Mouse (Mus musculus) limb, embryonic 10.5 days (tissue): ENCODE results near the gene Olfr77. TPM values are rescaled to one million over a fixed set of nuclear protein-coding genes. Genes with fewer than 3 reads are reported as not detected.

ENCODE experiments used
- DNase-seq: peaks from one replicate; pipeline ENCODE4 v3.0.0-alpha.2; 2017; ENCODE audit warnings: low spot score
- H3K27ac ChIP-seq: fragments of 300-500 bp; sonication (generic); 2 replicates; pipeline ENCODE4 v1.5.1; 2016; ENCODE audit warnings: mild to moderate bottlenecking
- H3K27me3 ChIP-seq: fragments of 300-500 bp; sonication (generic); 2 replicates; pipeline ENCODE4 v1.6.1; 2016; ENCODE audit warnings: low read depth, mild to moderate bottlenecking; ENCODE audit not compliant: poor library complexity, severe bottlenecking
- H3K36me3 ChIP-seq: fragments of 300-500 bp; sonication (generic); 2 replicates; pipeline ENCODE4 v1.6.1; 2016; ENCODE audit warnings: mild to moderate bottlenecking, moderate library complexity
- H3K4me1 ChIP-seq: fragments of 300-500 bp; sonication (generic); 2 replicates; pipeline ENCODE4 v1.6.1; 2016
- H3K4me3 ChIP-seq: fragments of 300-500 bp; sonication (generic); 2 replicates; pipeline ENCODE4 v1.5.1; 2016; ENCODE audit warnings: mild to moderate bottlenecking, moderate library complexity
- H3K9me3 ChIP-seq: fragments of 300-500 bp; sonication (generic); replicated peaks from 2 replicates; pipeline ENCODE4 v1.6.1; 2016; ENCODE audit warnings: mild to moderate bottlenecking
- WGBS: fragments of 180-500 bp; shearing (Covaris S2); methylation state at CpG from one replicate; pipeline ENCODE4 v1.1.7; 2016; 5-methylcytosine and 5-hydroxymethylcytosine counted together
- polyA plus RNA-seq: library from polyadenylated mRNA; unstranded; fragments of >200 nt; fragmentation: Nextera tagmentation; extraction: Ambion mirVana; gene quantifications from 2 replicates; pipeline ENCODE4 v1.2.1, GENCODE M21; 2016

Gene Olfr77
- 0.14 TPM in 2 replicates for polyA plus RNA-seq

DNA sequence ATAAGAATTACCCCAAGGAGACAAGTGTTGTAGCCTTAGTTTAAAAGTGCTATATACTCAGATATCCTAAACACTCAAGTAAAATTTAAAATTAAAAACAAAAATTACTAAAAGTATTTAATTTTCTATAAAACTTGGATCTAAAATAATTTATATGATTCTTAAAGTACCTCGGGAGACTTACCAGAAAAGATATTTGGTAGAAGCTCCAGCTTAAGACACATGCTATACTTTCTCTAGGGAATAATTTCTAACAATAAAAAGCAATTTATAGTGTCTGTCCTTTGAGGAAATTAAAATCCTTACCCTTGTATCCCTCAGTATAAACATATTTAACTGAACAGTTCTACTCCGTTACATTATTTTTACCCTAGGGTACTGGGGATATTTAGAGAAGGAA, at the start of gene Olfr77:
Gene Olfr77 (plus strand): TSS at position 301 of the 400 bp plus-strand sequence.
- no peak for DNase-seq
- Histone ChIP-seq H3K9me3 (0 out of 2 replicates have a peak, but pooled peaks cover 2% of the 10 kb centered on the region), H3K27ac (no peak within 1 kb of the TSS), H3K4me3 (no peak within 1 kb of the TSS), H3K36me3 (no peaks in the 10 kb centered on the region), H3K27me3 (no peaks in the 10 kb centered on the region), H3K4me1 (no peaks in the 10 kb centered on the region)
- WGBS: 91% methylated on average over 2 of the region's 2 CpGs

- H3K27ac ChIP-seq: no peak within 1 kb of the TSS
- H3K4me1 ChIP-seq: no peaks in the 10 kb centered on the region
- H3K9me3 ChIP-seq: no peaks in the 10 kb centered on the region
- no peaks in the 10 kb centered on the region for H3K36me3 ChIP-seq
- DNase-seq: no peak
- no peak within 1 kb of the TSS for H3K4me3 ChIP-seq
- no peaks in the 10 kb centered on the region for H3K27me3 ChIP-seq
These were observed 28.8 kb upstream of the Olfr77 start, which contains the start of gene Olfr862 for GRCm38 (mm10) chr9:19887904-19888303. Gene Olfr862 (minus strand): TSS chr9:19888004.

DNA sequence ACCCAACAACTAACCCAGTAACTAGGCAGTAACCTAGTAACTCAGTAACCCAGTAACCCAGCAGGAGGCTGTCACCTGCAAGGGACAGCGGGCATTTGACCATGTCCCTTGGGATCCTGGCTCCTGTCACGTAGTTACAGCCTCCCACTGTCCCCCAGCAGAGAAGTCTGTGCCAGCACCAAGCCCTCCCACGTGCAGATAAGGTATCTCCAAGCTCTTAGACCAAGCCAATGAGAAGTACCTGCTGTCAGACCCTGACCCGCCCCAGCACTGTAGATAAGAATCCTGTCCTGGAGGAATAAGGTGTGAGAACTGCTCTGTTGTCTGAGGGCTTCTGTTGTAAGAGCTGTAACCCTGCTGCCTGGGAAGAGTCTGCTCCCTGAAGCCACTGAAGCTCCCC, 5.5 kb upstream of the Olfr77 start:
- H3K9me3 ChIP-seq: 0 out of 2 replicates have a peak, but pooled peaks cover 2% of the 10 kb centered on the region

More for the DNA sequence above, 5.5 kb upstream of the Olfr77 start:
- WGBS: 63% methylated on average over 4 of the region's 4 CpGs
- no peak overlapping the region for H3K4me3 ChIP-seq
- no peak for DNase-seq
- no peak overlapping the region for H3K27ac ChIP-seq
- H3K27me3 ChIP-seq: no peaks in the 10 kb centered on the region
- H3K4me1 ChIP-seq: no peaks in the 10 kb centered on the region
- no peaks in the 10 kb centered on the region for H3K36me3 ChIP-seq

Other genes with a start within 250 kb of the Olfr77 start
- gene Olfr857, start 207.4 kb upstream of the Olfr77 start, polyA plus RNA-seq: not detected in 2 replicates
- not detected in 2 replicates for gene Olfr58, start 136.6 kb upstream of the Olfr77 start, polyA plus RNA-seq
- not detected in 2 replicates for gene Olfr859, start 112.0 kb upstream of the Olfr77 start, polyA plus RNA-seq
- gene Olfr860, start 67.1 kb upstream of the Olfr77 start, polyA plus RNA-seq: not detected in 2 replicates
- not detected in 2 replicates for gene Olfr862, start 28.9 kb upstream of the Olfr77 start, polyA plus RNA-seq
- not detected in 2 replicates for gene Olfr866, start 111.2 kb downstream of the Olfr77 start, polyA plus RNA-seq
- gene Olfr867, start 140.7 kb downstream of the Olfr77 start, polyA plus RNA-seq: not detected in 2 replicates
- not detected in 2 replicates for gene Olfr868, start 181.8 kb downstream of the Olfr77 start, polyA plus RNA-seq
- gene Olfr869, start 212.1 kb downstream of the Olfr77 start, polyA plus RNA-seq: not detected in 2 replicates